Mouse (Mus musculus) olfactory bulb, adult 2 months (tissue): Measurements from ENCODE around the gene Il10.

Source experiments
- CTCF ChIP-seq: fragments of 200-500 bp; IDR thresholded peaks from 2 replicates; pipeline ENCODE4 v1.5.1; 2012; ENCODE audit warnings: low read depth, mild to moderate bottlenecking, low read length, moderate library complexity; ENCODE audit not compliant: insufficient read depth
- POLR2A ChIP-seq: fragments of 200-500 bp; IDR thresholded peaks from 2 replicates; pipeline ENCODE4 v1.6.1; 2012; ENCODE audit warnings: mild to moderate bottlenecking, low read depth, low read length, moderate library complexity; ENCODE audit not compliant: insufficient read depth

DNA sequence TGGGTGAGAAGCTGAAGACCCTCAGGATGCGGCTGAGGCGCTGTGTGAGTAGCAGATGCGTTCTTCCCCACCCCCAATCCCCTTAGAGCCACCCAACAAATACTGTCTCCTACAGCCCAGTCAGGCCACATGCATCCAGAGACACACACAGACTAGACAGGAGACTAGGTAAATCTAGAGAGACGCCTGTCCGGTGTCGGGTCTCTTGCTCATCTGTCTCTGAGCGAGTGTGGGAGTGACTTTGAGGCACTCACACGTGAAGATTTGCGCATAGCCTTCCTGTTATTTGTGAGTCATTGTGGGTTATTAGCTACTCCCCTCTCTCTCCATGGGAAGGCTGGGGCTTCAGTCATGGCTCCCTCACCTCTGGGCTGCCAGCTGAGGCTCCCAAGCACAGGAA is 1.8 kb downstream of the Il10 start:
- TF ChIP-seq CTCF (no peak), POLR2A (no peak)
